Mouse (Mus musculus) limb, embryonic 12.5 days (tissue): ENCODE data around the gene Abcc10. TPM values are rescaled to one million over a fixed set of nuclear protein-coding genes. Genes with fewer than 3 reads are reported as not detected.

Experiments
- ATAC-seq: fragments of 200-750 bp; cut with Nextera tagmentation; 2 replicates; pipeline ENCODE4 v1.8.0; 2017; ENCODE audit warnings: low read depth, moderate TSS enrichment; ENCODE audit not compliant: insufficient number of reproducible peaks, insufficient read depth, low FRiP score, low TSS enrichment
- H3K27ac ChIP-seq: fragments of 300-500 bp; sonication (generic); 2 replicates; pipeline ENCODE4 v1.5.1; 2016; ENCODE audit warnings: mild to moderate bottlenecking, moderate library complexity
- H3K27me3 ChIP-seq: fragments of 300-500 bp; sonication (generic); 2 replicates; pipeline ENCODE4 v1.6.1; 2016; ENCODE audit warnings: mild to moderate bottlenecking, moderate library complexity
- H3K36me3 ChIP-seq: fragments of 300-500 bp; sonication (generic); 2 replicates; pipeline ENCODE4 v1.6.1; 2016; ENCODE audit warnings: mild to moderate bottlenecking, moderate library complexity
- H3K4me1 ChIP-seq: fragments of 300-500 bp; sonication (generic); replicated peaks from 2 replicates; pipeline ENCODE4 v1.6.1; 2016
- H3K4me2 ChIP-seq: fragments of 300-500 bp; sonication (generic); 2 replicates; pipeline ENCODE4 v1.6.1; 2016; ENCODE audit warnings: mild to moderate bottlenecking, moderate library complexity
- H3K4me3 ChIP-seq: fragments of 300-500 bp; sonication (generic); replicated peaks from 2 replicates; pipeline ENCODE4 v1.5.1; 2016; ENCODE audit warnings: mild to moderate bottlenecking
- H3K9ac ChIP-seq: fragments of 300-500 bp; sonication (generic); replicated peaks from 2 replicates; pipeline ENCODE4 v1.6.1; 2016; ENCODE audit warnings: mild to moderate bottlenecking, moderate library complexity
- H3K9me3 ChIP-seq: fragments of 300-500 bp; sonication (generic); 2 replicates; pipeline ENCODE4 v1.6.1; 2016; ENCODE audit warnings: mild to moderate bottlenecking, moderate library complexity
- WGBS: fragments of 180-500 bp; shearing (Covaris S2); methylation state at CpG from one replicate; pipeline ENCODE4 v1.1.7; 2016; 5-methylcytosine and 5-hydroxymethylcytosine counted together
- polyA plus RNA-seq: library from polyadenylated mRNA; unstranded; fragments of >200 nt; fragmentation: Nextera tagmentation; extraction: Ambion mirVana; gene quantifications from 2 replicates; pipeline ENCODE4 v1.2.1, GENCODE M21; 2016

Gene Abcc10
- polyA plus RNA-seq, 1 experiment from 2014 or later: 8.2 TPM

DNA sequence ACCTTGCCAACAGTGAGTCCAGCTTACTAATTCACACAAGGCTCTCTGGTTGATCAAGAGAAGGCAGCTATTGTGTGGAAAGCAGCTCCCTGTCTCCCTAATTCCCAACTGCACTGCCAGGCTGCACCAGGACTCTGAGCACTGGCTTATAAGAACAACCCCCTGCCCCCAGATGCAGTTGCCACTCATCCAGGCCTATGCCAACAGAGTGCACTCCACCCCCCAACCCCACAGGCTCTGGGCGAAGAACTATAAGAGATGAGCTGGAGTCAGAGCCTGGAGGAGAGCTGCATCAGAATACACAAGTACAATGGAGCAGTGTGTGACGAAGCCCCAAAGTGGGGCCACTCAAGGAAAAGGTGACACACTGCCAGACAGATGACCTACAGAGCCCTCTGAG, 56.1 kb downstream of the Abcc10 start:
- H3K36me3 ChIP-seq: peaks cover 76% of the 10 kb centered on the region
- no peak overlapping the region for H3K4me3 ChIP-seq
- H3K27ac ChIP-seq: no peak overlapping the region
- no peaks in the 10 kb centered on the region for H3K9me3 ChIP-seq
- H3K27me3 ChIP-seq: no peaks in the 10 kb centered on the region
- H3K4me2 ChIP-seq: no peak overlapping the region
- no peak overlapping the region for H3K9ac ChIP-seq
- no peak for ATAC-seq
- WGBS: 95% methylated on average over 2 of the region's 2 CpGs
- H3K4me1 ChIP-seq: peaks cover 11% of the 10 kb centered on the region; the same call in 1 of the 2 replicates

DNA sequence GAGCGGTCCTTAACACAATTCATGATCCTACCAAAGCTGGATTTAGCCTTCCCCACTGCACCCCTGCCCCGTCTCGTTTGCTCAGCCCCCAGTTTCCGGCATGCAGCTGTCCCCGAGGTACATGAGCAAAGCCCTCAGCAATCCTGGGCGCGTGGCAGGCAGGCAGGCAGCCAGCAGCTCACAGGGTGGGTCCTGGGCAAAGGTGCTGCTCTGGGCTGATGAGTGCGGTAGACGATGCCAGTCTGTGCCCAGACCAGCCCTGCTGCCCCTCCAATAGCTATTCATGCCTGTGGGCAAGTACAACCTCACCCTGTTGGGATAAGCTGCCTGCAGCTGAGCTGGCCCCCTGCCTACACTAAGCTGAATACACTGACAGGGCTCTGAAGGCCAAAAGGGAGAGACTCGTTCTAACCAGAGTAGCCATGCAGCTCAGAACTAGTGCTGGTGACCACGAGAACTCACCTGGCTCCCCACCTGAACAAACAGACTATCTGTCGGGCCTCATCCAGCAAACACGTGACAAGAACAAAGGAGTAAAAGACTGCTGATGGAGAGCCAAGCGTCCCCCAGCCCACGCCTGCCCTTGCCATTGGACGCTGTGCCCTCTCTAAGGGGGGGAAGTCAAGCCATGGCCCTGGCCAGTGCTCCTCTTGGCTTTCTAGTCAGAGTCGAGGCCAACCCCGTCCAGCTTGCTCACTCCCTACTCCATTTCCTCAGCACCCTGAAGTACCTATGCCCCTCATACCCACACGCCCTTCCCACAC, 58.2 kb downstream of the Abcc10 start:
- Histone ChIP-seq H3K4me2 (no peak overlapping the region), H3K27me3 (no peaks in the 10 kb centered on the region), H3K4me1 (peaks cover 14% of the 10 kb centered on the region), H3K9me3 (no peaks in the 10 kb centered on the region), H3K9ac (0 out of 2 replicates have a peak overlapping the region, but pooled peaks have one; percentile 9), H3K36me3 (peaks cover 83% of the 10 kb centered on the region), H3K4me3 (no peak overlapping the region), H3K27ac (no peak overlapping the region)
- no peak for ATAC-seq
- WGBS: 87% methylated on average over 19 of the region's 19 CpGs

DNA sequence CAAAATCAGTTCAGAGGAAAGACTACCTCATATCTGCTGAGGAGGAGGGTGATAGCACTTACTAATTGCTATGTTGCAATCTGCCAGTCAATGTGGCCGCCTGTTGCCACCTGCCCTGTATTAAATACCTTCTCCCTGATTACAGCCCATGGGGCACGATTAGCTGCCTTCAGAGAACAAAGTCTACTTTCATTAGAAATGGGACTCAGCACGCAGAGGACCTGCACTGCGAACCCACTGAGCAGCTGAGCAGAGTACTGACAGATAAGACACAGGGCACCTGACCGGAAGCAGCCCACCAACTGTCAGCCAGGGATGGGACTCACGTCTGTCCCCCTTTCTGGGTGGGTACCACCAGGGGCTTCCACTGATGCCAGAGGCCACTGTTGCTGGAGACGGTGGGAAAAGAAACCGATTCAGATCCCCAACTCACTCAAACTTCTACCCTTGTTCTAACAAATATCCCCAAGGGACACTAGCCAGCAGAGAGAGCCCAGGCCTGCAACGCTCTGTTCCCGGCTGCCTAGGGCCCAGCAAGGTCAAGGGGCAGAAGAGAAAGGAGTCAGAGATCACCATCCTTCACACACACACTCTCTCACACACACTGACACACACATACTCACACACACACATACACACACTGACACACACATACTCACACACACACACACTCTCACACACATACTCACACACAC, 60.0 kb downstream of the Abcc10 start:
- ATAC-seq: no peak
- H3K4me2 ChIP-seq: no peak overlapping the region
- H3K27ac ChIP-seq: peak overlapping the region; percentile 46; the same call in 1 of the 2 replicates
- no peaks in the 10 kb centered on the region for H3K27me3 ChIP-seq
- peaks cover 85% of the 10 kb centered on the region for H3K36me3 ChIP-seq
- WGBS: 74% methylated on average over 10 of the region's 10 CpGs
- no peak overlapping the region for H3K4me3 ChIP-seq
- no peak overlapping the region for H3K9ac ChIP-seq
- H3K4me1 ChIP-seq: peaks cover 7% of the 10 kb centered on the region; the same call in 1 of the 2 replicates
- H3K9me3 ChIP-seq: no peaks in the 10 kb centered on the region

DNA sequence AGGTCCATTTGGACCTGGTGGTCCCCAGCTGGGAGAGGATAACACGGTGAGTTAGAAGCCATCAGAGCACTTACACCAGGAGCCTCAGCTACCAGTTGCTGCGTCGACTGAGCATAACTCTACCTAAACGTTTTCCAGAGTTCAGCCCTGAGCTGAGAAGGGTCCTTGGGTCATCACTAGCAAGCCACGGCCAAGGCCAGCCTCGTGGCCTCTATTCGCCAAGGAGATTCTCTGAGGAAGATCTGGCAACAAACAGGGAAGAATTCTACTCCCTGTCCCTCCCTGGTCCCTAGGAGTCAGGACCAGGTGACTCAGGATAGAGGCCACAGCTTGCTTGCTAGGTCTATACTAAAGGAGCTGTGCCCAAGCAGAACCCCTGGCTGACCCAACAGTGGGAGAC, 60.6 kb downstream of the Abcc10 start:
- Histone ChIP-seq H3K4me3 (no peak overlapping the region), H3K9me3 (no peaks in the 10 kb centered on the region), H3K9ac (no peak overlapping the region), H3K36me3 (peaks cover 85% of the 10 kb centered on the region), H3K4me2 (no peak overlapping the region), H3K27me3 (no peaks in the 10 kb centered on the region), H3K27ac (0 out of 2 replicates have a peak overlapping the region, but pooled peaks have one; percentile 53), H3K4me1 (peaks cover 5% of the 10 kb centered on the region; the same call in 1 of the 2 replicates)
- WGBS: 77% methylated on average over 7 of the region's 7 CpGs
- no peak for ATAC-seq

DNA sequence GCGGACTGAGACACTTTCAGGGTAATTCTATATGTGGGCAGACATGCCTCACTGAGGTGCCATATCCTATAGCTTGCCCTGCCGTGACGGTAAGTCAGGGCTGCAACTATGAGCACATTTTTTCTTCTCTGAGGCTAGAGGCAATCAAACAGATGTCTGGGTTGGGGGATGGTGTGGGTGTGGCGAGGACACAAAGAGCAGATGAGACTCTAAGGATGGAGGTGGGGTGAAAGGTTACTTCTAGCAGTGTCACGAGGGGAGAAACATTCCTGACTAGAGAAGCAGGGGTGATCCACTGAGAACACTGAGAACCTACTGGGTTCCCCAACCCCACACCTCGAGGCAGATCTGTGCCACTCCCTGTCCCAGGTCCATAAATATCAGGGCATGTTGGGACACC, 61.2 kb downstream of the Abcc10 start:
- Histone ChIP-seq H3K9ac (no peak overlapping the region), H3K4me3 (no peak overlapping the region), H3K27ac (peak overlapping the region; percentile 53), H3K36me3 (peaks cover 86% of the 10 kb centered on the region), H3K27me3 (no peaks in the 10 kb centered on the region), H3K9me3 (no peaks in the 10 kb centered on the region), H3K4me2 (no peak overlapping the region), H3K4me1 (peaks cover 4% of the 10 kb centered on the region; the same call in 1 of the 2 replicates)
- 59% methylated on average over 6 of the region's 6 CpGs for WGBS
- no peak for ATAC-seq

DNA sequence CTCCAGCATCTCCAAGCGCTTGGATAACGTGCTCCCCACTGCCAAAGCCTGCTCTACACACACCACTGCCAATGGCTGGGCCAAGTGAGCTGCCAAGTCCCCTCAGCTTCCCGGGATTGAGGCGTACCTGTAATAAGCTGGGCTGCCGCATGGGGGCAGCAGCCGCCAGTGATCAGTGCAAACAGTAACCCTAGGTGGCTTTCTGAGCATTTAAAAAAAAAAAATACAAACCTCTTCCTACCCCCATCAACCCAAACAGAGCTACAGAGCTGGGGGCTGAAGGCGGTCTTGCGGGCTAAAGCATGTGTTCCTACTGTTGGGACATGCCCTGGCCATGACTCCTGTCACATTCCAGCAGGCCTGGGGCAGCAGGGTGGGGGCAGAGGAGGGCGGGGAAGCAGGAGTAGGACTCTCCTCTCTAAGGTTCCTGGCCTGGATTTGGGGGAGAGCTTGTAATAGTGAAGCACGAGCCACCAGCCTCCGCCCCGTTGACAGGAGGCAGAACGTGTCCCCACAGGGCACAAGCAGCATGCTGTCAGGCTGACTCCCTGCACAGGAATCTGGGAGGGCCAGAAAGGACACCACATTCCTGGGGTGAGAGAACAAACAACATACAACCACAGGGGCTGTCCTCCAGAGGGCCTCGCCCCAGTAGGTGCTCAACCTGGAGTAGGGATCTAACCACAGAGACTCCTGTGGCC, 62.1 kb downstream of the Abcc10 start:
- Histone ChIP-seq H3K27ac (peak overlapping the region; percentile 53), H3K4me2 (no peak overlapping the region)

DNA sequence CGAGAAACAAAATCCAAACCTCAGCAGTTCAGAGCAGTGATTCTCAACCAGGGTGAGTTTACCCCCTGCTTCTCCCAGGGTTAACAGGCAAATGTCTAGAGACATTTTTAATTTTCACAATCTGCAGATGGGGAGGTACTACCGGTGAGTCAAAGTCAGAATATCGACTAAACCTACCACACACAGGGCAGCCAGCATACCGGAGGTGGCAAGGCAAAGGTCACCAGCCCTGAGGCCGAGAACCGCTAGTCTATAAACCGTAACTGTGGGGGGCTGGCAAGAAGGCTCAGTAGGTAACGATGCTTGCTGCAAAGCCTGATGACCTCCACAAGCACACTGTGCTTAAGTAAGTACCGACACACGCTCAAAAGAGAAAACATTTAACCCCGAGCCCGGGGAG, 62.6 kb downstream of the Abcc10 start:
- Histone ChIP-seq H3K27ac (no peak overlapping the region), H3K4me1 (peaks cover 4% of the 10 kb centered on the region; the same call in 1 of the 2 replicates), H3K27me3 (no peaks in the 10 kb centered on the region), H3K4me3 (no peak overlapping the region), H3K4me2 (no peak overlapping the region), H3K9me3 (no peaks in the 10 kb centered on the region), H3K9ac (no peak overlapping the region; the same call in 1 of the 2 replicates), H3K36me3 (peaks cover 86% of the 10 kb centered on the region)
- no peak for ATAC-seq
- WGBS: 69% methylated on average over 12 of the region's 12 CpGs

More for the DNA sequence above, 62.1 kb downstream of the Abcc10 start:
- Histone ChIP-seq H3K36me3 (peaks cover 86% of the 10 kb centered on the region), H3K4me3 (no peak overlapping the region), H3K9ac (no peak overlapping the region; the same call in 1 of the 2 replicates), H3K9me3 (no peaks in the 10 kb centered on the region), H3K27me3 (no peaks in the 10 kb centered on the region), H3K4me1 (peaks cover 4% of the 10 kb centered on the region; the same call in 1 of the 2 replicates)
- 23% methylated on average over 14 of the region's 14 CpGs for WGBS
- ATAC-seq: peak; percentile 43; the same call in 1 of the 2 replicates

DNA sequence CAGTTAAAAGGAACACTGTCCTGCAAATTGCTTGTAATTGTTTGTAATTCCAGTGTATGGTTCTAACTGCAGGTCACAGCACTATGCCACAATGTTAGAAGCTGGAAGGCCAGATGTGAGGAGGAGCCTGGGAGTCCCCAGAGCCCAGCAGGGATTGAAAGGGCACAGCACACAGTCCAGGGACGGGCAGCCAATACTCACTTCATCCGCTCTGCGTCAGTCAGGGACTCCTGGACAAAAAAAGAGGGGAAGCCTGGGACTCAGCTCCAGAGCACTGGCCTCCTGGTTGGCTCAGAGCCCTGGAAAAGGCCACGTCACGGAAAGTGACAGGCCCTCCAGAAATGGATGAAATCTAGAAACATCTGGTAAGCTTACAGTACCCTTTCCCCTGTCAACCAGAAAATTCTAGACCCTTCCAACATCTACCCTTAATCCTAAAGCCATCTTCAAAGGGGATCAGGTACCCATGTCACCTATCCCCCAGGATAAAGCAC, 65.9 kb downstream of the Abcc10 start:
- H3K4me1 ChIP-seq: peaks cover 4% of the 10 kb centered on the region; the same call in 1 of the 2 replicates
- H3K27ac ChIP-seq: no peak overlapping the region
- H3K27me3 ChIP-seq: no peaks in the 10 kb centered on the region
- H3K9ac ChIP-seq: no peak overlapping the region
- H3K4me2 ChIP-seq: no peak overlapping the region
- ATAC-seq: no peak
- 97% methylated on average over 5 of the region's 5 CpGs for WGBS
- H3K4me3 ChIP-seq: no peak overlapping the region
- H3K9me3 ChIP-seq: no peaks in the 10 kb centered on the region
- H3K36me3 ChIP-seq: peaks cover 98% of the 10 kb centered on the region

DNA sequence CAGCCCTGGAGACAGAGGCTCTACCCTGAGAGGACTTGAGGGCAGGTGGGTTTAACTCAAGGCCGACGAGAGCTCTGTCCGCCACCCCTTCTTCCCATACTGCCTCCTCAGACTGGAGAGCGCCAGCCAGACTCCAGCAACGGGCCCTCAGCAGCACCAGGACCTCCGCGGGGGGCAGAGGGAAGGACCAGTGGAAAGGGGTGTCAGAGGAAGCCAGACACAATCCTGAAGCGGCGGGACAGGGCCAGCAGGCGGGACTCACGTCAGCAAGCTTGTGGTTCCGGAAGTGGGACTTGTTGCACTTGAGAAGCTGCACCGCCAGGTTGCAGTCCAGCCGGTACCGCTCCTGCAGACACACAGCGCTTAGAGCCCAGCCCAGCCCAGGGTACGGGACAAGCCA, 68.5 kb downstream of the Abcc10 start:
- H3K36me3 ChIP-seq: peaks cover 84% of the 10 kb centered on the region
- H3K4me2 ChIP-seq: no peak overlapping the region
- 90% methylated on average over 17 of the region's 17 CpGs for WGBS
- H3K27ac ChIP-seq: no peak overlapping the region
- peaks cover under 1% of the 10 kb centered on the region for H3K4me1 ChIP-seq
- no peak for ATAC-seq
- peaks cover 21% of the 10 kb centered on the region for H3K27me3 ChIP-seq
- H3K9me3 ChIP-seq: 0 out of 2 replicates have a peak, but pooled peaks cover 7% of the 10 kb centered on the region
- H3K9ac ChIP-seq: no peak overlapping the region
- H3K4me3 ChIP-seq: no peak overlapping the region

DNA sequence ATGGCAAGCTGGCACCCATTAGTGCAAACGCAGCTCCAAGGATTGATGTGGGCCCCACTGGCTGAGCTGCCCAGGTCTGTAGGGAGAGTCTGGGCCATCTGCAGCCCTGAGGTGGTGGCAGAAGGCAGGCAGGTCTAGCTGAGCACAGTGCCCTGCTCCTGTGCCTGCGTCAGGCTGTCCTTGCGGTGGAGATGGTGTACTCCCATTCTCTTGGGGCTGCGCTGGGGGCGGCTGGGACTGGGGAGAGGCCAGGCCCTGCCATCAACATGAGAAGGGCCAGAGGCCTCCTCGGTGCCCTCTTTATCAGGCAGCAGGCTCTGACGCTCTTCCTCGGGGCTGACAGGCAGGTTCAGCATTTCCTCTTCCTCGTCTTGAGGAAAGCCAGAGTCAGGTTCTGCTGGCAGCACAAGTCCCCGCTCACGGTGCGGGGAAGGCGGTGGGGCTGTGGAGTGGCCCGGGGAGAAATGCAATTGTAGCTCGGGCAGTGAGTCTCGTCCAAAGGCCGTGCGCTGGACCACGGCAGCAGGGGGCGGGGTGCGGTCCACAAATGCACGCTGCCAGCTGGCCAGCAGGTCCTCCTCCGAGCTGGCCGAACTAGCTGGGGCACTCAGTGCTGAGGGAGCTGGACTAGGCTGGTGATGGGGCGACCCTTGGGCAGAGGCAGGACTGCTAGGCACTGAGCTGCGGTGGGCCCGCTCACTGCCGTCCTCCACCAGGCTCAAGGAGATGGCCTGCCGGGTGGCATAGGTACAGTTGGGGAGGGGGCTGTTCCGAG, 69.7 kb downstream of the Abcc10 start:
- no peak overlapping the region for H3K4me3 ChIP-seq
- H3K36me3 ChIP-seq: peaks cover 72% of the 10 kb centered on the region
- WGBS: 93% methylated on average over 30 of the region's 30 CpGs
- peaks cover 30% of the 10 kb centered on the region for H3K27me3 ChIP-seq
- H3K9me3 ChIP-seq: 0 out of 2 replicates have a peak, but pooled peaks cover 7% of the 10 kb centered on the region
- no peak overlapping the region for H3K9ac ChIP-seq
- H3K4me2 ChIP-seq: no peak overlapping the region
- no peak for ATAC-seq
- H3K4me1 ChIP-seq: peaks cover 8% of the 10 kb centered on the region
- no peak overlapping the region for H3K27ac ChIP-seq
